Mouse (Mus musculus) mature B cell (primary cell): ENCODE measurements around the gene Edrf1.

Source experiments
- in situ Hi-C: fragments of 300-500 bp; cut with MboI; formaldehyde crosslinking; loops from 2 replicates; pipeline ENCODE4 v1.14.3; 2019

Gene Edrf1

DNA sequence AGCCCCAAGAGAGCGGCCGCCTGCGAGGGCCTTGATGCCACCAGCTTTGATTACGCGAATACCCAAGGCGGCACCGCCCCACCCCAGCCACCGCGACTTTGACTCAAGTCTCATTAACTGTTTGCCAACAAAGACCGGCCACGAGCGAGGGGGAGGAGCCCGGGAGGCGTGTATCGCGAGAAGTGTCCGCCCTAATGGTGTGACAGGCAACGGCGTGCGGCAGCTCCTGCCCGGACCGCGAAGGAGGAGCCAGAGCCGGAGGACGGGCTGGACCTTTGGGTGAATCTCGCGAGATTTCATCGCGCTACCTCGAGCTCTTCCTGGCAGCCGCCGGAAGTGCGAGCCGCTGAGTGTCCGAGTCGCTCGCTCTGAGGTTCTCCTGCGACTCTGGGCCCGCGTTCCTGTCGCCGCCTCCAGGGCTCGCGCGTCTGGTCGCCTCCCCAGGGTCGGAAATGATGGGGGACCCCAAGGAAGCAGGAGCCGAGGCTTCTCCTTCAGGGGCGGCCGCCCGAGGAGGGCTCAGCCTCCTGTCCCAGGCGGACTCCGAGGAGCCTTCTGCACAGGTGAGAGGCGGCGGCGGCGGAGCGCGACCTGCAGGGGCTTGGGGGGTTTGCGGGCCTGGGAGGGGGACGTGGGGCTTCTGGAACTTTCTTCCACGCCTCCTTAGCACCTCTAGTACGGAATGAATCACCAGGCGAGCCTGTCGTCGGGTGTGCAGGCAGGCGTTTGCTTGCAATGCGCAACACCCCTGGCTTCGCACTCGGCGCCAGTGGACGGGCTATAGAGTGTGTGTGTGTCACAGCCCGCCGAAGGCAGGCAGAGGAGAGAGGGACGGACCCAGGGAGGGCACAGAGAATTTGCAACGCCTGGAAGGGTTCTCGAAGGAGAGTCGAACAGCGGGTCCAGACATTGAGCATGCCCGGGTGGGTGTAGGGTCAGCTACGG lies at the start of gene Edrf1:
Gene Edrf1 (plus strand): TSS at position 183 of the 945 bp plus-strand sequence.
- in situ Hi-C loops, result no loop called here

DNA sequence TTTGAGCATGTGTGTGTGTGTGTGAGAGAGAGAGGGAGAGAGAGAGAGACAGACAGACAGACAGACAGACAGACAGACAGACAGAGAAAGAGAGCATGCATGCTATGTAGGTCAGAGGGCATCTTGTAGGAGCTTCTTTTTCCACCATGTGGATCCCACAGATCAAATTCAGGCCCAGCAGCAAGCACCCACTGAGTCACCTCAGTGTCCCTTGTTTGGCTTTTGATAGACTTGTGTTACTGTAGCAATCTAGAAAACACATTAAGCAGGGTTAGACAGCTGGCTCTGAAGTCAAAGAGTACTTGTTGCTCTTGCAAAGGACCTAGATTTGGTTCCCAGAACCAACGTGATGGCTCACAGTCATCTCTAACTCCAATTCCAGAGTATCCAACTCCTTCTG lies 45.6 kb upstream of the Edrf1 start:
- in situ Hi-C loops, result no loop called here

DNA sequence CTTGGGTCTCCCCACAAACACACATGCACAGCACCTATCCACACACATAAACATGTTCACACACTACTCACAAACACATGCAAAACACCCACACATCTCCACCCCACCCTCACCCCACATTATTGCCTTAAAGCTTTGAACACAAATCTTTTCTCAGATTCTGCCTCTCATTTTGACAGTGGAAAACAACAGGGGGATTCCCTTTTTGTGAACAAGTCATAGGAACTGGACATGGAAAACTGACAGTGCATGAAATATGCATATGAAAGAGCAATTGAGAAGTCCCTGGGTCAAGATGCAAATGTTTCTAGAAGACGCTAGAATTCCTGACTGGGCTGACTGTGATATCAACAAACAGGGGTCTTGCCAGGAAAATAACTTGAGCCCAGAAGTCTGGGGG lies 36.8 kb upstream of the Edrf1 start:
- in situ Hi-C loops, result no loop called here

DNA sequence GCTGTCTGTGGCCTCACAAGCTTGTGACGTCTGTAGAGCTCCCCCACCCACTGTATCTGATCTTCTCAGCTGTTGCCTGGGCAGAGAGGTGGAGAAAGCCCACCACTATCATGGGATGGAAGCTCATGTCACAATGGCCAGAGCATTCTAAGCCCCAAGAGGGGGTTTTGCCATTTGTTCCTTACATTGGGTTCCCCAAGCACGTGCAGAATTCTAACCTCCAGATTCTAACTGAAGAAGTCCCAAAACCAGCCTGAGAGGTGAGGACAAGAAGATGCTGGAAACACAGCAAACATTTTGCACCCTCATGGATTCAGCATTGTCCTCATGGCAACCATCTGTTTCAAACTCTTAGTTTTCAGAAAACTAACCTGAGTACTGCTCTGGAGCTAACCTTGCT lies 35.3 kb upstream of the Edrf1 start, which contains the start of gene Tex36:
Gene Tex36 (minus strand): TSS at position 101 of the 400 bp plus-strand sequence.
- in situ Hi-C loops, result no loop called here

DNA sequence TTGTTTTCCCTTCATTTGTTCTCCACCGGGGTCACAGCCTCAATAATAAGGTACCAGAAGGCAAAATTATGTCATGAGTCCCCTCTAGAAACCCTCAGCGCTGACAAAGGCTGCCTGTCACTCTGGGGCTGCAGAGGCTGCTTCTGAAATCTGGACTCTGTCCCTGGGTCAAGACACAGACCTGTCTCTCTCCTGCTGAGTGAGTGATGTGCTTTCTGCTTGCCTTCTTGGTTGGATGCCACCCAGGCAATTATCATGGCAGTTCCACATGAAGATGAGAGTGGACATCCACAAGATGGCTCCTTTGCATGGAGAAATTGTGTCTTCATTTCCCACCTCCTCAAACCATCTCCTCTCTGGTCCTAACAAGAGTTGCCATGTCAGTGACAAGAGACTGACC lies 34.2 kb upstream of the Edrf1 start:
- in situ Hi-C loops, result no loop called here

DNA sequence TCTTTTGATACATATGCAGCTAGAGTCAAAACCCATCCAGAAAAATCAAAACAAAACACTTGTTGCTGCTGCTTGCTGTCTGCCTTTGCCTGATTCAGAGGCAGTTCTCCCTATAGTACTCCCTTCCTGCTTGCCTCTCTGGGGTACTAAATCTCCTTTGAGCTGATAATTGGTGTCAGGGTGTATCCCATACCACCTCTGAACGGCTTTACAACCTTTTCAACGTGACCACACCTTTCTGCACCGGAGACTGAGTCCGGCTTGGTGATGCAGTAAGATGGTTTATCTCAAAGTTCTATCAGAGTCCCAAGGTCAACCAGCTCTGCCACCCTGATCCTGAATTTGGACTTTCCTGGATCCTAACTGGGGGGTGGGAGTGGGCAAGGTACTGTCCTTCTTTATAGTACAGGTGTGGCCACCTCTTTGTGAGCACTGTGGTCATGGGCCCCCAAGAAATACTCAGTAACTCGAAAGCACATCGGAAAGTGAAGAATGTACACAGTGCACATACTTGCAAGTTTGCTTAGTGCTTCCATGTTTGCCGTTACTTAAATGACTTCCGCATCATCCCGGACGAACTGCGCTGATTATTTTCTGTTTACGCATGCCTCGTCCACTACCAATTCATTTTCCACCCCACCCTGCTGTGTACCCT lies 32.8 kb upstream of the Edrf1 start:
- in situ Hi-C loops, result no loop called here

DNA sequence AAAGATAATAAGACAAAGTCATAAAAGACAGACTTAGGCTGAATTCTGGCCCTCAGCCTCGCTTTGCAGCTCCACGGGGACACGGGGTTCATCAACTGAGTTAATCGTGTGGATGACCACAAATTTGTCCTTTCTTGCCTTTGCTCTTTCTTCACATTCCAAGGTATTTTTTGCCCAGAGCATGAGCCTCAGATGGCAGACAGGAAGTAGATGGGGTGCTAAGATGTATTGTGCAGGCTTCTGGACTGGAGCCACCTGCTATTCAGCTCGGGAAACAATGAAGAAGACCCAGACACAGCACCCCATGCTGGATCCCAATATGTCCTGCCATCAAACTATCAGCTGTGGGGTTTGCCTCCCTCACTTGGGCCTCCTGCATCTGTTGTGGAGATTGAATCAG lies 30.0 kb upstream of the Edrf1 start:
- in situ Hi-C loops, result no loop called here

DNA sequence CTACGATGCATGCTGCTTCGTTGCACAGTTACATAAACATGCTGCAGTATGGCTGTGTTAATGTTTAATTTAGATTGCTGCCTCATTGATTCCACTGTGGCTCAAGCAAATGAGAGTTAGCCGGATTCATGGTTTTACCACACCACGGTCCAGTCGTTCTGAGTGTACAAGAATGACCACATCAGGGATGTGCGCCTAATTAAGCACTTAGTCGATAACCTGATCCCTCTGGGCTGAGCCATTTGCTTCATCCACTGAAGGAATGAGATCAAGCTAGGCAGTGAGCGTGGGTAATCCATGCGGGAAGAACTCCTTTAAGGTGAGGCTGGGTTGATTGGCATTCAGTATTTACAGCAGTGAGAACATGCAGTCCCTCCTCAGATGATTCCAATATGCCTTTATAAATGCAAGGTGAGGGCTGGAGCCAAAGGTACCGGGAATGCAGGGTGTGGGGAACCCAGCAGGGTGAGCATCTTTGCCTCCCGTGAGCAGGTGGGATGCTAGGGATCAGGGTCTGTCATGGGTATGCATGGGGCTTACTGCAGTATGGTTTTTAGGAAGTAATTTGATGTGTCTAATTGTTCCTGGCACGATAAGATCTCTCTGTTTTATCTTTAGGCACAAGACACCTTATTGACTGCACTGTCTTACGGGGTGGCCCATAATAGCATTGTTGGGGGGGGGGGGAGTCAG lies 29.3 kb upstream of the Edrf1 start:
- in situ Hi-C loops, result no loop called here

DNA sequence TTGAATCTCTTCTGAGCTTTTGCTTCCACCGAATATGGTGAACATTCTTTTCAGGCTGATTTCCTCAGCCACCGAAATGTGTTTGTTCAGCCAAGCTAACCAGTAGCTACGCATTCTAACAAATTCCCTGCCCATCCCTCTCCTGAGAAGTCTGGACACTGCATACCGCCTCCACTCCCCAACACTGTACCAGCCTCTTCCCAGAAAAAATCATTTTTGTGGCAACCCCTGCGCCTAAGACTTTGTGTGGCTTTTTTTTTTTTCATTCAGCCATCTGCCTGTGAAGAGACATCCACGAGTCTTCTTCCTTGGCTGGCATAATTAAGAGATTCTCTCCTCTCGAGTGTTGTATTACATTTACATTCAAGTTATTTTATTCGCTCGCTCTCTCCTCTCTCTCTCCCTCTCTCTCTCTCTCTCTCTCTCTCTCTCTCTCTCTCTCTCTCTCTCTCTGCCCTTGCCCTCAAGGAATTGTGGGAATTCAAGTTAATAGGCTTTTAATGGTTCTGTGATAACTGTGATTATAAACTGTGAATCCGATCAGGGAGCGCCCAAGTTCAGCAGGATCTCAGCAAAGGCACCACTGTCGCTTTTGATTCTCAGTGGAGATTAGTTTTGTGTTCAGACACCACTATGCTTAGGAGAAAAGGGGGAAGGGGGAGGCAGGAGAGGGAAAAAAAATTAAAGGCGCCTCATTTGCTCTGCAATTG lies 28.6 kb upstream of the Edrf1 start:
- in situ Hi-C loops, result no loop called here

DNA sequence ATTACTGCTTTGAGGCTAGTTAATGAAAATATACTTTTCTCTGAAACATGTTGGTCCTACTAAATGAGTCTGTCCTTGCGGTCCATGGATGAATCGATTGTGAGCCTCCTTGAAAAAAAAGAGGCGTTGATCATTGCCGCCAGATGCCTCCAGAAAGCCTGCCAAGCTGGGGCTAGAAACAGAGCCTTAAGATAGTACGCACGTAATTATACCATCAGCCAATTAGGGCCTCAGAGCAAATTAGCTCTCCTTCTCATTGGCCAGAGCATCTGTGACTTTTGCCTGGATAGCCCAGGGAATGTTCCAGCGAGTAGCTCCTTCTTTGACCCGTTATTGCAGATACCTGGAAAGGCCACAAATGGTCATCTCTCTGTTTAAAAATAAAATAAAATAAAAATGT lies 27.8 kb upstream of the Edrf1 start:
- in situ Hi-C loops, result no loop called here

DNA sequence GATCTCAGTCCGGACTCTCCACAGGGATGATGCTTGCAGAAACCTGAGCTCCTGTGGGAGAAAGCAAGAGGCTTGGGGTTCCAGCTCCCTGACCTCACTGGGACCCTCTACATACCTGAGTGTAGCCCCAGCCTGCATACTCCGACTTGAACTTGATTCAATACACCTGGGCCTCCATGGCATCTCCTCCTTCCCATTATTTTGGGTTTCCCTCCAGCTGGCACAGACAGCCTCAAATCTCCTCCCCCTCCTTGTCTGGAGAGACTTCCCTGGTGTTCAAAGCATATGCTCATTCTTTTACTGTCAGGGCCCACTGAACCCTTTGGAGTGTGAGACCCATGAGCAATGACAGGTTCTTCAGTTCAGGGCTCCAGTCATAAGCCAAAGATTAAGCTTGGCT lies 24.4 kb upstream of the Edrf1 start:
- in situ Hi-C loops, result no loop called here

DNA sequence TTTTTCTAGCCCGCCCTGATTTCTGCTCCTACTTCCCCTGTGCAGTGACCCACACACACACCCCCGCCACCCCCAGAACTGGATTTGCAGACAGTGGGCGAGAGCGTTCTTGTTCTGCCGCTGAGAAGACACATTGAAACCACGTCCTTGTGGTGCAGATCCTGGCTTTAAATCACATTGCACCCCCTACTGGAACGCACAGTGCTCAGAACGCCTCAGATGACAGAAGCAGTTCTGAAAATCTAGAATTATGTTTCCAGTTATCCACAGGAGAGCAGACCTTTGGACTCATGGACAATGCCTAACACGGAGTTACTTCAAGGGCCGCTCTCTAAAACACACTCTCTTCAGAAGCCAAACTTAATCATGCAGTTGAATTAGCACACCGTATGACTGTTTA lies 16.6 kb upstream of the Edrf1 start:
- in situ Hi-C loops, result no loop called here

DNA sequence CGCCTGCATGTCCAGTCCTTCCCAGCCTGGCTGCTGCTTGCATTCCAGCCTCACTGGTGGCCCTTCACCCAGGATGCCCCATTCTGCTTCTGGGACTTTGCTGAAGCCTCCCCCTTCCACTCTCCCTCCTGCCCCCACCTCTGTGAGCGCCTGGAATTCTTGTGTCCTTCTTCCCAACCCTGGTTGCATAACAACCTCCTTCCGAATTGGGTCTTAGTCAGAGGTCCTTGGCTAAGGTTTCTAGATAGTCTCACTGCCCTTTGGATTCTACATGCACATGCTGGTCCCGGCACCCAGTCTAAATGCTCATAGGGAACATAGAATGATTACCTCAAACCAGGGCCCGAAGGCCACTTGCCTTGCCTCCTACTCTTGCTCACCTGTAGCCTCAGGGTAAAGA lies 14.1 kb upstream of the Edrf1 start:
- in situ Hi-C loops, result no loop called here

DNA sequence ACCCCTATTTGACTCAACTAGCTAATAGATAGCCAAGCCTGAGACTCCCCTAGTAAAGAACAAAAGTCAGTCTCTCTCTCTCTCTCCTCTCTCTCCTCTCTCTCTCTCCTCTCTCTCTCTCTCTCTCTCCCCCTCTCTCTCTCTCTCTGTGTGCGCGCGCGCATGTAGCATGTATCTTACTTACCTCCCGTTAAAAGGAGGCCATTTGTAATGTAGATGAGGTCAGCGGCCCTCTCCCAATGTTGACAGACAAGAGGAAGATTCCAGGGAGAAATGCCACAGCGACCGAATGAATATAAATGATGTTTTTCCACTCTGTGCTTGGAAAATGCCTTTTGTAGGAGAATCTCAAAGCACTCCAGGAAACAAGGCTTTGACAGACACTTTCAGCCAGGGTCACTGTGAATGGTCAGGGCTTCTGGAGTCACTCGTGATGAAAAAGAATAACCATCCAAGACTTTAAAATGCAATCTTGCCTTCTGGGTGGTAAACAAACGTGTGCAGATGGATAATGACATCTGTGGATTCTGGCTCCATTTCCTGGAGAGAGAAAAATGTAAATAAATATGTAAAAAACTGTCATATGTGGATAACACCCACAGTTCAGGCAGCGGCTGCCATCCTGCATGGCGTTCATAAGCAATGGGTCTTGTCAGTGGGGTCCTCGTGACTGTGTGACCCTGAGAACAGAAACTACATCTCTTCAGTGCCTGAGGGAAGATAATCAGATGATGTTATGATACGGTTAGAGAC lies 10.0 kb upstream of the Edrf1 start:
- in situ Hi-C loops, result no loop called here

DNA sequence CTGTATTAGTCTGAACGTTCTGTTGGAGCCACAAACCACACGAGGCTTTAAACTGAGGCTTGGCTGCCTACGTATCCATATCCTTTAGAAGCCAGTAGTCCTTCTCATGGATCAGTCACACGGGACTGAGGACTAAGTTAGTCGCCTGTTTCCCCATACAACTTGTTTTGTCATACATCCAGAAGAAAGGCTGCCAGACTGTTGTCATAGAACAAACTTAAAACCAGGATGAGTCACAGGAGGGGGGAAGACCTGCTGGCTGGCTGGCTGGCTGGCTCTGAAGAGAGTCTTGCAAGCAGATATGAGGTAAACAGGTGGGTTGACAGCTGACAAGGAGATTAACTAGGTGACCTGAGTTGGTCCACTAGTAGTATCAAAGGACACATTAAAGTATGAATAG lies 6.5 kb upstream of the Edrf1 start:
- in situ Hi-C loops, result no loop called here

DNA sequence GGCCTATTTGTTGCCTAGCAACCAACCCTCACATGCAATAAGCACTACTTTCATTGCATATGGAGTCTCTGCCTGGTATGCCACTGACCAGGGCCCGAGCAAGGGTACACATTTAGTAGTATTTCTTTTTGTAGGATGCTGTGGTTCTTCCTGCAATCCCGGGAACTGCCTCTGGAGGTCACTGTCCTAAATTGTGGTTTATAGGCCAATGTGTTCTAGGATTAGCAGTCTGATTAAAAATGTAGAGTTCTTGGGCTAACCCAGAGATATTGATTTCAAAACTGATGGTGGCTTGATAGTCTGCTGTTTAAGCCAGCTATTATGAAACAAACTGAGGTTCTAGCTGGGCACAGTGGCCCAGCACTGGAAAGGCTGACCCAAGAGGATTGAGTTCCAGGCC lies 4.9 kb upstream of the Edrf1 start:
- in situ Hi-C loops, result no loop called here

DNA sequence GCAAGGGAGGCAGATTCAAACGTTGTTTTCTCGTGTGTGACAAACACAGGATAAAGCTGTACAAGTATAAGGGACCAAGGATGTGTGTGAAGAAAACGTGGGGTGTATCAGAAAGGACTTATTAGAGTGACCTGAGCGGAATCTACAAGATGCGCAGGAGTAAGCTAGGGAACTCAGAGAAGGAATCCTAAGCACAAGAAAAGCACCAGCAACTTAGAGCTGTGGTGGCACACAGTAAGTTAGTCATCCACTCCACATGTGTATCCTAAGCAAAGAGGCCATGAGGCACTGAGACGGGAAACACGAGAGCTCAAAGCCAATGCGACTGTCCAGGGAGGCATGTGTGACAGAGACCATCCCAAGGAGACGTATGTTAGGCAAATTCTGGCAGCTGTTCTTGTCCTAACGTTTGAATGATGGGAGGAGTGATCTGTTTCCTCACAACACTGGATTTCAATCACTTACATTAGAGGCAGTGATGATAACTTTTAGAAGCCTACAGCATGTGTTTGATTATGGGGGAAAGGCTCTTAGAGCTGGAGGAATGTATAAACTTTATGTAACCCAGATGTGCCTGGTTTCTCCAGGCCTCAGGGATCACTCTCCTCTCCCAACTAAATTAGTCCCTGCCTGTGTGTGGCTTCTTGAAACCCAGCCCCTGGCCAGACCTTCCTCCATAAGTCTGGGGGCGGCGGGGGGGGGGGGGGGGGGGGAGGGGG lies 2.3 kb upstream of the Edrf1 start:
- in situ Hi-C loops, result no loop called here

DNA sequence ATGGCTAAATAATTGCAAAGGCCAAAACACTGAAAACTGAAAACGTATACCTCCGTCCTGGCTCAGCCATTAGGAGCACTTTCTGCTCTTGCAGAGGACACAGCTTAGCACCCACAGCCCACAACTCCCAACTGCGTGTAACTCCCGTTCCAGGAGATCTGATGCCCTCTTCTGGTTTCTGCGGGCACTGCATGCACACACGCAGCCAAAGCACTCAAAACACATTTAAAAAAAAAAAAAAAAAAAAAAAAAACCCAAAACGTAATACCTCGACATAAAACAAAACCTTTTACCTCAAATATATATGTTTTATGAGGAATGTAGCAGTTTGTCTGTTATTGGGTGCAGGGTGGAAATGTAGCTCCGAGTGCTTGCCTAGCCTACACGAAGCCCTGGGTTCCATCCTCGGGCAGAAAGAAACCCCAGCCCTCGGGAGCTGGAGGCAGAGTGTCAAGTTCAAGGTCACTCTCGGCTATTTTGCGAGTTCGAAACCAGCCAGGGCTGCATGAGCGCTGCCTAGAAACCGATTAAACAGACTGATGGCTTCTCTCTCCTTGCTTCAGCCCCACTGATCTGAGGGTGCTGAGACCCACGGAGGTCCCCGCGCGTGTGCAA lies 498 bp upstream of the Edrf1 start:
- in situ Hi-C loops, result no loop called here

DNA sequence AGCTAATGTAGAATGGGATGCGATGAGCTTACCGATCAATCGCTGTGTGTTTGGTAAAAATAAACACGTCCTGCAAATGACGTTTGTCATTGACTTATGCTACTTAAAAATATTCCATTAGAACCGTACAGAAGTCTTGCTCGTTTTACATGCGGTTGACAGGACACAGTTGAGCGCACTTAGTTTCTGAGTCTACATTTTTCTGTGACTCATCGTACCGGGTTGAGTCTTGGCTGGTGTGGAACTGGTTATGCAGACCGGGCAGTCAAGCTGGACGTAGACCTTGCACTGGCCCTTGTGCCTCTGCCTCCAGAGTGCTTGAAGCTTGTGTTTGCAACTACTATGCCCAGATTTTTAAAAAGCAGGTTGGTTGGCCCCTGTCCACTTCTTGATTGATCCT lies 963 bp downstream of the Edrf1 start:
- in situ Hi-C loops, result no loop called here

DNA sequence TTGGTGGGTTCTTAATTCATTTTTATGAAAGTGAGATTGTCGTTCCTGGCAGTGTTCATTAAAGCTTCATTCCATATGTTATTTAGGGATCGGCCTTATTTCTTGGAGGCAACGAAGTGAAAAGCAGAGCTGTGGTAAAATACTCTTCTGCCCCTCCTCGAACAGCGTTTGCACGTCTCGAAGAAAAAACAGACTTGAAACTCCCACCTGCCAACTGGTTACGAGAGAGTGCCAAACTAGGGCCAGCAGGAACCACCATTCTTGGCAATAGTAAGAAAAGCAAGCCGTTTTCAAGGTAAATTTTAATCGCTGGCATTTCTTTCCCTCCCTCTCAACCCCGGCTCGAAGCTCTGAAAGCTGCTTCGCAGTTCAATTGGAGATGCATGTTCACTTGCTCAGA lies 1.5 kb downstream of the Edrf1 start:
- in situ Hi-C loops, result no loop called here
